Mouse (Mus musculus) liver, embryonic 14.5 days (tissue): ENCODE measurements around the gene Adgrf3.

Experiments used
- CTCF ChIP-seq: IDR thresholded peaks from 2 replicates; pipeline ENCODE4 v1.5.1; 2016; ENCODE audit warnings: antibody characterized with exemption, low read depth, control low read depth
- EP300 ChIP-seq: IDR thresholded peaks from 2 replicates; pipeline ENCODE4 v1.6.1; 2016; ENCODE audit warnings: antibody characterized with exemption, low read depth

GRCm38 (mm10) chr5:30154474-30155394 is 50.8 kb downstream of the Adgrf3 start, which contains the start of the genes Hadha and Hadhb:
- no peak for TF ChIP-seq CTCF
- peak; percentile 77 for TF ChIP-seq EP300
